Mouse (Mus musculus) liver, adult 2 months (tissue): ENCODE measurements around the gene Gm47955.

Experiments used
- CTCF ChIP-seq: fragments of 200-500 bp; IDR thresholded peaks from 2 replicates; pipeline ENCODE4 v1.5.1; 2011; ENCODE audit warnings: low read depth, low read length, control low read depth
- POLR2A ChIP-seq: fragments of 200-500 bp; IDR thresholded peaks from 2 replicates; pipeline ENCODE4 v1.6.1; 2011; ENCODE audit warnings: low read length, control low read depth; ENCODE audit not compliant: insufficient read depth; ENCODE audit errors: extremely low read depth

DNA sequence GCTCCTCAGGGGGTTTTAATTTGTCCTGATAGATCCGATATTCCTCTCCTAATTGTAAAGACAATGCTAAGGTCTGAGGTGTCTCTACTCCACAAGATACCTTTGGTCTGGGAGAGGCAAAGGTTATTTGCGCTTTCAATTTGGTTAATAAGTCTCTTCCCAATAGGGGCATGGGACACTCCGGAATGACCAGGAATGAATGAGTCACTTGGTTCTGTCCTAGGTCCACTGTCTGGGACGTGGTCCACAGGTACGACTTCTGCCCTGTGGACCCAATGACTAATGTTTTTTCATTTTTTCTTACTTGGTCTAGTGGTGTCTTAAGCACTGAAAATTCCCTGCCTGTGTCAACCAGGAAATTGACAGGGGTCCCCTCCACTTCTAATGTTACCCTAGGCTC is 21.4 kb upstream of the Gm47955 start:
- TF ChIP-seq POLR2A = no peak
- no peak for TF ChIP-seq CTCF
